Mouse (Mus musculus) retina, adult 2 months (tissue): ENCODE results near the gene Srsf10.

Source experiments
- DNase-seq: peaks from one replicate; pipeline ENCODE4 v3.0.0-alpha.2; 2012; ENCODE audit warnings: low read depth, low spot score

Srsf10 gene

GRCm38 (mm10) chr4:135918635-135919279 lies 63.2 kb downstream of the Srsf10 start:
- DNase-seq, result no peak

- DNase-seq, result no peak
Observed at GRCm38 (mm10) chr4:135919280-135919639, 63.7 kb downstream of the Srsf10 start.
